Mouse (Mus musculus) hematopoietic stem cell, adult 5-6 weeks (primary cell): ENCODE results near the gene Lca5l. TPM values are rescaled to one million over a fixed set of nuclear protein-coding genes. Genes with fewer than 3 reads are reported as not detected.
A peak's percentile ranks its signal among the peaks of the same experiment; 100 is the strongest.

Source experiments
- ATAC-seq, 2 experiments: fragments of 125-278 bp in 1 of 2; replicated peaks in 1 of 2; 2 replicates each; pipeline ENCODE4 v1.8.0; 2016 to 2017; ENCODE audit warnings: inconsistent platforms in 2 of 2, mild to moderate bottlenecking in 2 of 2, moderate number of reproducible peaks in 2 of 2, low read depth in 1 of 2, moderate TSS enrichment in 1 of 2; ENCODE audit not compliant: low FRiP score in 2 of 2, poor library complexity in 2 of 2, severe bottlenecking in 2 of 2, insufficient read depth in 1 of 2, low TSS enrichment in 1 of 2
- total RNA-seq: library from RNA; stranded (forward); fragments of 172-1452, 232-1000 nt; gene quantifications from 2 replicates; pipeline ENCODE4 v1.2.3, GENCODE M21; 2017

Lca5l gene
- 0.69 and 0.79 TPM in 2 replicates for total RNA-seq

GRCm38 (mm10) chr16:96191531-96192506 is at the start of gene Lca5l:
Gene Lca5l (minus strand): TSS chr16:96192271.
- peak; percentile 95 to 96 for ATAC-seq

GRCm38 (mm10) chr16:96235366-96235970 is 43.4 kb upstream of the Lca5l start, which contains the start of gene B3galt5:
Gene B3galt5 (plus strand): TSS chr16:96235801.
- ATAC-seq = no peak

- ATAC-seq = no peak
Measured at GRCm38 (mm10) chr16:96233996-96234395, 41.9 kb upstream of the Lca5l start.

- ATAC-seq = no peak
Measured at GRCm38 (mm10) chr16:96231974-96232373, 39.9 kb upstream of the Lca5l start.

- no peak for ATAC-seq
Measured at GRCm38 (mm10) chr16:96231251-96231650, 39.2 kb upstream of the Lca5l start.

- ATAC-seq = peak; percentile 56 to 71; a peak in 1 of 4 replicates
Measured at GRCm38 (mm10) chr16:96230411-96230810, 38.3 kb upstream of the Lca5l start.

- no peak for ATAC-seq
Measured at GRCm38 (mm10) chr16:96229044-96229555, 37.0 kb upstream of the Lca5l start.

- ATAC-seq = no peak
Measured at GRCm38 (mm10) chr16:96228438-96228837, 36.4 kb upstream of the Lca5l start.

- no peak for ATAC-seq
Measured at GRCm38 (mm10) chr16:96222452-96222851, 30.4 kb upstream of the Lca5l start.

GRCm38 (mm10) chr16:96221959-96222358 is 29.9 kb upstream of the Lca5l start:
- no peak for ATAC-seq

- peak in 1 of 2 experiments; percentile 22; a peak in 1 of 4 replicates for ATAC-seq
Measured at GRCm38 (mm10) chr16:96221491-96221890, 29.4 kb upstream of the Lca5l start.

- ATAC-seq = no peak
Measured at GRCm38 (mm10) chr16:96213027-96213426, 21.0 kb upstream of the Lca5l start.

GRCm38 (mm10) chr16:96210856-96211255 is 18.8 kb upstream of the Lca5l start:
- no peak for ATAC-seq

- no peak for ATAC-seq
Measured at GRCm38 (mm10) chr16:96209789-96210188, 17.7 kb upstream of the Lca5l start.

GRCm38 (mm10) chr16:96201485-96202232 is 9.6 kb upstream of the Lca5l start:
- ATAC-seq = no peak

- 0 out of 4 replicates have a peak, but pooled peaks of 1 of the 2 experiments have one; percentile 32 for ATAC-seq
Measured at GRCm38 (mm10) chr16:96200702-96201028, 8.6 kb upstream of the Lca5l start.

GRCm38 (mm10) chr16:96199913-96200701 is 8.0 kb upstream of the Lca5l start, which contains the start of gene Sh3bgr:
Gene Sh3bgr (plus strand): TSS chr16:96200450.
- peak in 1 of 2 experiments; percentile 42; a peak in 2 of 4 replicates for ATAC-seq
